Mouse (Mus musculus) forebrain, embryonic 16.5 days (tissue): ENCODE measurements around the gene Rbp7. TPM values are rescaled to one million over a fixed set of nuclear protein-coding genes. Genes with fewer than 3 reads are reported as not detected.
A peak's percentile ranks its signal among the peaks of the same experiment; 100 is the strongest.

ENCODE experiments used
- ATAC-seq: fragments of 200-750 bp; cut with Nextera tagmentation; 2 replicates; pipeline ENCODE4 v1.8.0; 2017; ENCODE audit warnings: mild to moderate bottlenecking, moderate library complexity
- H3K27ac ChIP-seq: fragments of 300-500 bp; sonication (generic); 2 replicates; pipeline ENCODE4 v1.5.1; 2014; ENCODE audit warnings: low read length, control low read depth
- H3K27me3 ChIP-seq: fragments of 300-500 bp; sonication (generic); replicated peaks from 2 replicates; pipeline ENCODE4 v1.6.1; 2014; ENCODE audit warnings: low read length; ENCODE audit not compliant: control insufficient read depth, insufficient read depth
- H3K36me3 ChIP-seq: fragments of 300-500 bp; sonication (generic); 2 replicates; pipeline ENCODE4 v1.6.1; 2014; ENCODE audit not compliant: control insufficient read depth, insufficient read depth
- H3K4me1 ChIP-seq: fragments of 300-500 bp; sonication (generic); replicated peaks from 2 replicates; pipeline ENCODE4 v1.6.1; 2014; ENCODE audit warnings: low read length; ENCODE audit not compliant: control insufficient read depth, insufficient read depth
- H3K4me2 ChIP-seq: fragments of 300-500 bp; sonication (generic); 2 replicates; pipeline ENCODE4 v1.6.1; 2014; ENCODE audit warnings: mild to moderate bottlenecking, low read length, control low read depth
- H3K4me3 ChIP-seq: fragments of 300-500 bp; sonication (generic); replicated peaks from 2 replicates; pipeline ENCODE4 v1.5.1; 2014; ENCODE audit warnings: mild to moderate bottlenecking, low read length, control low read depth
- H3K9ac ChIP-seq: fragments of 300-500 bp; sonication (generic); replicated peaks from 2 replicates; pipeline ENCODE4 v1.6.1; 2014; ENCODE audit warnings: low read depth, low read length, control low read depth
- H3K9me3 ChIP-seq: fragments of 300-500 bp; sonication (generic); 2 replicates; pipeline ENCODE4 v1.6.1; 2016; ENCODE audit warnings: low read length; ENCODE audit not compliant: control insufficient read depth
- WGBS: fragments of 180-500 bp; shearing (Covaris S2); extraction: QIAGEN DNeasy Blood & Tissue Kit; methylation state at CpG from one replicate; pipeline ENCODE4 v1.1.7; 2014; 5-methylcytosine and 5-hydroxymethylcytosine counted together
- polyA plus RNA-seq: library from polyadenylated mRNA; unstranded; fragments of >200 nt; fragmentation: Nextera tagmentation; extraction: Ambion mirVana; gene quantifications from 2 replicates; pipeline ENCODE4 v1.2.1, GENCODE M21; 2015

The Rbp7 gene
- polyA plus RNA-seq, 1 experiment from 2014 or later: not detected

- 33% methylated on average over 19 of the region's 19 CpGs for WGBS
- Histone ChIP-seq H3K36me3 (no peaks in the 10 kb centered on the region), H3K4me3 (no peak overlapping the region), H3K4me2 (no peak overlapping the region), H3K9ac (no peak overlapping the region), H3K27me3 (no peaks in the 10 kb centered on the region), H3K27ac (no peak overlapping the region), H3K9me3 (no peaks in the 10 kb centered on the region), H3K4me1 (peaks cover 15% of the 10 kb centered on the region)
- ATAC-seq: peak; percentile 64
These were observed 49.9 kb downstream of the Rbp7 start for GRCm38 (mm10) chr4:149404640-149405465.

GRCm38 (mm10) chr4:149403037-149403436 is 51.7 kb downstream of the Rbp7 start:
- 65% methylated on average over 6 of the region's 6 CpGs for WGBS
- H3K4me2 ChIP-seq: no peak overlapping the region
- 0 out of 2 replicates have a peak, but pooled peaks cover 2% of the 10 kb centered on the region for H3K36me3 ChIP-seq
- peaks cover 15% of the 10 kb centered on the region for H3K4me1 ChIP-seq
- H3K9ac ChIP-seq: no peak overlapping the region
- no peaks in the 10 kb centered on the region for H3K27me3 ChIP-seq
- H3K4me3 ChIP-seq: no peak overlapping the region
- no peak for ATAC-seq
- H3K9me3 ChIP-seq: no peaks in the 10 kb centered on the region
- no peak overlapping the region for H3K27ac ChIP-seq

GRCm38 (mm10) chr4:149401591-149401982 is 53.2 kb downstream of the Rbp7 start:
- WGBS: 88% methylated on average over 8 of the region's 8 CpGs
- Histone ChIP-seq H3K9me3 (no peaks in the 10 kb centered on the region), H3K36me3 (0 out of 2 replicates have a peak, but pooled peaks cover 2% of the 10 kb centered on the region), H3K9ac (no peak overlapping the region), H3K4me1 (peaks cover 15% of the 10 kb centered on the region), H3K4me3 (no peak overlapping the region), H3K27ac (no peak overlapping the region), H3K4me2 (no peak overlapping the region), H3K27me3 (no peaks in the 10 kb centered on the region)
- ATAC-seq: no peak

- H3K27ac ChIP-seq: no peak overlapping the region; the same call in 1 of the 2 replicates
- H3K4me3 ChIP-seq: no peak overlapping the region
- H3K36me3 ChIP-seq: 0 out of 2 replicates have a peak, but pooled peaks cover 2% of the 10 kb centered on the region
- H3K4me1 ChIP-seq: peaks cover 15% of the 10 kb centered on the region
- no peak overlapping the region for H3K9ac ChIP-seq
- 85% methylated on average over 12 of the region's 12 CpGs for WGBS
- no peak for ATAC-seq
- no peaks in the 10 kb centered on the region for H3K9me3 ChIP-seq
- H3K27me3 ChIP-seq: no peaks in the 10 kb centered on the region
- no peak overlapping the region for H3K4me2 ChIP-seq
These were observed 53.7 kb downstream of the Rbp7 start for GRCm38 (mm10) chr4:149400878-149401590.

Other genes starting within 250 kb of the Rbp7 start
- 125 and 131 TPM in 2 replicates for gene Kif1b, start 147.3 kb downstream of the Rbp7 start, polyA plus RNA-seq
- gene Ube4b, start 28.2 kb downstream of the Rbp7 start, polyA plus RNA-seq: 59.8 and 60.7 TPM in 2 replicates
- gene Tmem274, start 22.4 kb upstream of the Rbp7 start, polyA plus RNA-seq: 0.57 TPM in 1 of 2 replicates, not detected in the other
- gene Nmnat1, start 30.2 kb upstream of the Rbp7 start, polyA plus RNA-seq: 10.9 and 11.1 TPM in 2 replicates
- gene Lzic, start 30.3 kb upstream of the Rbp7 start, polyA plus RNA-seq: 47.3 and 51.7 TPM in 2 replicates
- gene Ctnnbip1, start 63.3 kb upstream of the Rbp7 start, polyA plus RNA-seq: 94.1 and 105 TPM in 2 replicates
- 65.3 and 81.8 TPM in 2 replicates for gene Clstn1, start 131.5 kb upstream of the Rbp7 start, polyA plus RNA-seq
- gene Pik3cd, start 247.6 kb upstream of the Rbp7 start, polyA plus RNA-seq: 19.5 and 21.0 TPM in 2 replicates